Mouse (Mus musculus): ENCODE data around the gene Sptbn4. TPM values are rescaled to one million over a fixed set of nuclear protein-coding genes. Genes with fewer than 3 reads are reported as not detected.

Sptbn4 gene
- polyA plus RNA-seq, 1 experiment from 2014 or later: 0.43 TPM

DNA sequence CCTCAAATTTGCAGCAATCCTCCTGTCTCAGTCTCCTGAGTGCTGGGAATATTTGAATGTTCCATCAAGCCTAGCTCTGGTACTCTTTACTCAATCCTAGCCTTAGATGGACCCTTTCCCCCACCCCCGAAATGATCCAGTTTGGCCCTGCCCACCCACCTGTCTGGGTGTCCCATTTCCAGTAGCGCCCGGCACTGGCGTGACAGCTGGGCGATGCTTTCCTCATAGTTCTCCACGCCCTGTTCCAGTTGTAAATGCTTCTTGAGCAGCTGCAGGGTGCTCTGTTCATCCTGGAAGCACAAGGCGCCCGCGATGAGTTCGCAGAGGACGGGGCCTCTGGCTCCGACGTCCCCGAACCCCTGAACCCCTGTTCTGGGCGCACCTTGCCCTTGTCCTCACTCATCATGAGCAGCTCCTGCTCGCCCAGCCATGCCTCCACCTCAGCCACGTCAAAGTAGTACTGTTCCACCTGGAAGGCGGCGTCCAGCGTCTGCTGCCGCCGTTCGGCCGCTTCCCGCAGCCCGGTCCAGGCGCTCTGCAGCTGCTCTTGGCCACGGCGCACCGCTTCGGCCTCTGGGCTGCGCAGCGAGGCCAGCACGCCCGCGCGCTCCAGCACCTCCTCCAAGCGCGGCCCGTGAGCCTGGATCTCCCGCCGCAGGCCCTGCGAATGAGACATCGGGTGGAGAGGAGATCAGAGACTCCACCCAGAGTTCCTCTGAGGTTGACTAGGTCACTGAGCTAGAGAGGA, 75.6 kb downstream of the Sptbn4 start:
- H3K4me3 ChIP-seq: 0 out of 2 replicates have a peak overlapping the region, but pooled peaks have one; percentile 11
- H3K4me2 ChIP-seq: peak overlapping the region; percentile 20
- 5% methylated on average over 44 of the region's 44 CpGs for WGBS

GRCm38 (mm10) chr7:27369111-27369510, 78.4 kb downstream of the Sptbn4 start:
- no peak overlapping the region for H3K27ac ChIP-seq
- H3K36me3 ChIP-seq (ENCODE audit: poor library complexity, severe bottlenecking): no peaks in the 10 kb centered on the region
- peaks cover 18% of the 10 kb centered on the region for H3K4me1 ChIP-seq
- 88% methylated on average over 19 of the region's 19 CpGs for WGBS
- H3K9me3 ChIP-seq (replicated peaks): 0 out of 2 replicates have a peak, but pooled peaks cover 9% of the 10 kb centered on the region
- H3K27me3 ChIP-seq: peaks cover 100% of the 10 kb centered on the region
- H3K4me3 ChIP-seq: no peak overlapping the region
- ATAC-seq: no peak
- no peak overlapping the region for H3K4me2 ChIP-seq
- no peak overlapping the region for H3K9ac ChIP-seq

More for the DNA sequence above, 75.6 kb downstream of the Sptbn4 start:
- Histone ChIP-seq H3K36me3 (ENCODE audit: poor library complexity, severe bottlenecking) (no peaks in the 10 kb centered on the region), H3K9me3 (replicated peaks) (0 out of 2 replicates have a peak, but pooled peaks cover 9% of the 10 kb centered on the region), H3K27ac (no peak overlapping the region), H3K27me3 (peaks cover 98% of the 10 kb centered on the region), H3K9ac (0 out of 2 replicates have a peak overlapping the region, but pooled peaks have one; percentile 22), H3K4me1 (peaks cover 11% of the 10 kb centered on the region)
- no peak for ATAC-seq

- no peak overlapping the region; the same call in 1 of the 2 replicates for H3K4me2 ChIP-seq
- H3K36me3 ChIP-seq (ENCODE audit: poor library complexity, severe bottlenecking): no peaks in the 10 kb centered on the region
- 0 out of 2 replicates have a peak, but pooled peaks cover 9% of the 10 kb centered on the region for H3K9me3 ChIP-seq (replicated peaks)
- H3K27ac ChIP-seq: no peak overlapping the region
- H3K27me3 ChIP-seq: peaks cover 100% of the 10 kb centered on the region
- no peak for ATAC-seq
- 14% methylated on average over 11 of the region's 11 CpGs for WGBS
- peaks cover 21% of the 10 kb centered on the region for H3K4me1 ChIP-seq
- H3K4me3 ChIP-seq: no peak overlapping the region
- no peak overlapping the region for H3K9ac ChIP-seq
Observed at GRCm38 (mm10) chr7:27367976-27368375, 79.5 kb downstream of the Sptbn4 start.

- H3K4me3 ChIP-seq: no peak overlapping the region
- 34% methylated on average over 21 of the region's 21 CpGs for WGBS
- H3K4me2 ChIP-seq: no peak overlapping the region
- peaks cover 21% of the 10 kb centered on the region for H3K4me1 ChIP-seq
- ATAC-seq: no peak
- no peak overlapping the region for H3K9ac ChIP-seq
- peaks cover 91% of the 10 kb centered on the region for H3K27me3 ChIP-seq
- H3K27ac ChIP-seq: no peak overlapping the region
- H3K9me3 ChIP-seq (replicated peaks): 0 out of 2 replicates have a peak, but pooled peaks cover 9% of the 10 kb centered on the region
- H3K36me3 ChIP-seq (ENCODE audit: poor library complexity, severe bottlenecking): no peaks in the 10 kb centered on the region
Observed at GRCm38 (mm10) chr7:27366082-27366844, 81.2 kb downstream of the Sptbn4 start.

GRCm38 (mm10) chr7:27364379-27364778, 83.1 kb downstream of the Sptbn4 start:
- no peak overlapping the region for H3K27ac ChIP-seq
- no peaks in the 10 kb centered on the region for H3K36me3 ChIP-seq (ENCODE audit: poor library complexity, severe bottlenecking)
- ATAC-seq: no peak
- no peak overlapping the region for H3K4me2 ChIP-seq
- WGBS: 3% methylated on average over 29 of the region's 29 CpGs
- H3K9me3 ChIP-seq (replicated peaks): no peaks in the 10 kb centered on the region; the same call in 1 of the 2 replicates
- H3K4me1 ChIP-seq: peaks cover 26% of the 10 kb centered on the region
- H3K4me3 ChIP-seq: 0 out of 2 replicates have a peak overlapping the region, but pooled peaks have one; percentile 3
- peaks cover 78% of the 10 kb centered on the region for H3K27me3 ChIP-seq
- no peak overlapping the region for H3K9ac ChIP-seq

DNA sequence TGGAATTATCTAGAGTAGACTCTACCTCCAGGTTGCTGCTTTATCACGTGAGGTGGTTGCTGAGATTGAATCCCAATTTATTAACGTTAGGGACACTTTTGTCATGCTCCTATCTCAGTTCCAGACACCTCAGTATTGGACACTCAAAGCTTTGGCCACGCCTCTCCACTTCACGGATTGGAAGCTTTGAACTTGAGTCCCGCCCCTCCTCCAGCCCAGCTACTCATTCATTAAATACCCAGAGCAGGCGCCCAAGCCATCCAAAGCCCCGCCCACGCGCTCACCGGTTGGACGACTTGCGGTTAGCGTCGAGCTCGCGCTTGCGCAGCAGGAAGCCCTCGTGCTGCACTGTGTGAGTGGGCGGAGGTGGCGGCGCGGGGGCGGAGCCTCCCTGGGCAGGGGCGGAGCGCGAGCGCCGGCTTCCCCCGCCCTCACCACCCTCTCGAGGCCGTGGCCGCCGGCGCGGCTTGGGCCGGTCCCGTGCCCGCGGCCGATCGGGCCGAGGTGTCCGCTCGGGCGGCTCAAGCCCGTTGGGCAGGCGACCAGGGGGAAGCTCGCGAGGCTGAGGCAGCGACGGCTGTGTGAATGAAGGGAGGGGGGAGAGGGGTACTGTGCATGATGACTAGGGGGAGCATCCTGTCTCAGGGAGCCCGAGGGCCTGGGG, 86.1 kb downstream of the Sptbn4 start:
- Histone ChIP-seq H3K9me3 (replicated peaks) (no peaks in the 10 kb centered on the region; the same call in 1 of the 2 replicates), H3K36me3 (ENCODE audit: poor library complexity, severe bottlenecking) (no peaks in the 10 kb centered on the region), H3K27ac (no peak overlapping the region), H3K27me3 (peaks cover 77% of the 10 kb centered on the region), H3K4me3 (peak overlapping the region; percentile 49), H3K4me1 (peaks cover 27% of the 10 kb centered on the region), H3K4me2 (peak overlapping the region; percentile 71), H3K9ac (peak overlapping the region; percentile 66)
- peak; percentile 94 for ATAC-seq
- WGBS: under 1% methylated on average over 52 of the region's 52 CpGs

- H3K9ac ChIP-seq: no peak overlapping the region
- H3K9me3 ChIP-seq (replicated peaks): no peaks in the 10 kb centered on the region; the same call in 1 of the 2 replicates
- no peak overlapping the region for H3K27ac ChIP-seq
- H3K4me2 ChIP-seq: peak overlapping the region; percentile 71
- 61% methylated on average over 6 of the region's 6 CpGs for WGBS
- peaks cover 72% of the 10 kb centered on the region for H3K27me3 ChIP-seq
- H3K36me3 ChIP-seq (ENCODE audit: poor library complexity, severe bottlenecking): no peaks in the 10 kb centered on the region
- peak overlapping the region; percentile 49; the same call in 1 of the 2 replicates for H3K4me3 ChIP-seq
- no peak for ATAC-seq
- H3K4me1 ChIP-seq: peaks cover 26% of the 10 kb centered on the region
Observed at GRCm38 (mm10) chr7:27360749-27361148, 86.7 kb downstream of the Sptbn4 start.

GRCm38 (mm10) chr7:27359706-27360358, 87.7 kb downstream of the Sptbn4 start:
- Histone ChIP-seq H3K36me3 (ENCODE audit: poor library complexity, severe bottlenecking) (no peaks in the 10 kb centered on the region), H3K27ac (no peak overlapping the region), H3K9ac (no peak overlapping the region), H3K4me2 (no peak overlapping the region), H3K9me3 (replicated peaks) (no peaks in the 10 kb centered on the region; the same call in 1 of the 2 replicates), H3K4me3 (no peak overlapping the region), H3K4me1 (peaks cover 31% of the 10 kb centered on the region), H3K27me3 (peaks cover 63% of the 10 kb centered on the region)
- 84% methylated on average over 9 of the region's 9 CpGs for WGBS
- ATAC-seq: no peak

- WGBS: 75% methylated on average over 2 of the region's 2 CpGs
- Histone ChIP-seq H3K27me3 (peaks cover 56% of the 10 kb centered on the region), H3K27ac (no peak overlapping the region)
Observed at GRCm38 (mm10) chr7:27359162-27359561, 88.3 kb downstream of the Sptbn4 start.

GRCm38 (mm10) chr7:27357595-27357978, 89.9 kb downstream of the Sptbn4 start:
- no peak overlapping the region for H3K4me2 ChIP-seq
- H3K27me3 ChIP-seq: peaks cover 41% of the 10 kb centered on the region
- H3K36me3 ChIP-seq (ENCODE audit: poor library complexity, severe bottlenecking): peaks cover 14% of the 10 kb centered on the region
- WGBS: 25% methylated on average over 3 of the region's 3 CpGs
- ATAC-seq: no peak
- H3K9ac ChIP-seq: no peak overlapping the region
- no peaks in the 10 kb centered on the region; the same call in 1 of the 2 replicates for H3K9me3 ChIP-seq (replicated peaks)
- no peak overlapping the region for H3K4me3 ChIP-seq
- H3K4me1 ChIP-seq: peaks cover 39% of the 10 kb centered on the region
- H3K27ac ChIP-seq: no peak overlapping the region

More at GRCm38 (mm10) chr7:27359162-27359561, 88.3 kb downstream of the Sptbn4 start:
- Histone ChIP-seq H3K9me3 (replicated peaks) (no peaks in the 10 kb centered on the region; the same call in 1 of the 2 replicates), H3K4me3 (no peak overlapping the region), H3K4me1 (peaks cover 34% of the 10 kb centered on the region), H3K4me2 (no peak overlapping the region), H3K9ac (no peak overlapping the region), H3K36me3 (ENCODE audit: poor library complexity, severe bottlenecking) (no peaks in the 10 kb centered on the region)
- no peak for ATAC-seq

Measured in forebrain, embryonic 13.5 days (tissue).